Mouse (Mus musculus) midbrain, embryonic 12.5 days (tissue): ENCODE measurements around the gene Tigd2. TPM values are rescaled to one million over a fixed set of nuclear protein-coding genes. Genes with fewer than 3 reads are reported as not detected.

Experiments used
- polyA plus RNA-seq: library from polyadenylated mRNA; unstranded; fragments of >200 nt; fragmentation: Nextera tagmentation; extraction: Ambion mirVana; gene quantifications from 2 replicates; pipeline ENCODE4 v1.2.1, GENCODE M21; 2016

The Tigd2 gene
- polyA plus RNA-seq, 1 experiment from 2014 or later = 10.0 TPM

Other genes starting within 250 kb of the Tigd2 start
- 5.7 and 6.2 TPM in 2 replicates for gene Fam13a, start 184.3 kb upstream of the Tigd2 start, polyA plus RNA-seq
- 0.50 and 0.54 TPM in 2 replicates for gene Gprin3, start 217.4 kb downstream of the Tigd2 start, polyA plus RNA-seq